19 mouse cellular contexts compared by ENCODE assay signal in the genomic region with DNA sequence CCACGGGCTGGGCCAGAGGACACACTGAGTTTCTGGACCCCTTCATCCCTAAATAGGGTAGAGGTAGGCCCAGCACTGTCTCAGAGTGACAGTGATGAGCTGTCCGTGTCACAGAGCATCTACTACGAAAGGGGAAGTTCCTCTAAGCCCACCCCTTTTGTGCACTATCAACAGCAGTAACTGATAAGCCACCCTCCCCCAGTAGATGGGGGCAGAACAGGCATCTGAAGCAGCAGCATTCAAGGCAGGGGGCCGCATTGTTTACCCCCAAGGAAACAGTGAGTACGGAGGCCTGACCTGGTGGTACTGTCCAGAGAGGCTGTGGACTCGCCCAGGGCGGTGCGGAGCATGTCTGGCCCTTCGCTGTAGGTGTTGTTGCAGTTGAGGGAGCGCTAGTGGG. TPM values are rescaled to one million over a fixed set of nuclear protein-coding genes. Genes with fewer than 3 reads are reported as not detected.
"Had no signal": no experiment of that assay in that cellular context is flagged by ENCODE, and none has a peak within 500 bp of the region (broad histone marks: within the 10 kb centered on the region; RNA-seq: fewer than 3 reads in every experiment).

No protein-coding gene starts in this region.

- ATAC-seq: liver, postnatal 0 days had no signal

- H3K9ac ChIP-seq: limb, embryonic 12.5 days; liver, embryonic 13.5 days; liver, postnatal 0 days; neural tube, embryonic 12.5 days; stomach, embryonic 15.5 days had no signal

- H3K27ac ChIP-seq: kidney, postnatal 0 days; limb, embryonic 12.5 days; liver, embryonic 13.5 days; midbrain, embryonic 10.5 days; neural tube, embryonic 12.5 days; stomach, embryonic 15.5 days had no signal

- H3K27me3 ChIP-seq: limb, embryonic 12.5 days; liver, embryonic 13.5 days; neural tube, embryonic 12.5 days; stomach, embryonic 15.5 days had no signal

- DNase-seq: kidney, adult 2 months; kidney, postnatal 36 days; layer of hippocampus, adult 9-11 months; layer of hippocampus, postnatal 36 days; liver; liver, embryonic 13.5 days; liver, postnatal 0 days; midbrain, embryonic 14.5 days; retina, postnatal 1 day; right cerebral cortex, postnatal 4 days; spleen, adult 18-20 months; thymus, adult 2 months; thymus, postnatal 36 days had no signal

- H3K9me3 ChIP-seq: limb, embryonic 12.5 days; liver, embryonic 13.5 days; midbrain, embryonic 10.5 days; neural tube, embryonic 12.5 days; stomach, embryonic 15.5 days had no signal

- H3K4me2 ChIP-seq: limb, embryonic 12.5 days; liver, embryonic 13.5 days; neural tube, embryonic 12.5 days; stomach, embryonic 15.5 days had no signal

- H3K4me1 ChIP-seq: limb, embryonic 12.5 days; liver, embryonic 13.5 days; midbrain, embryonic 10.5 days; neural tube, embryonic 12.5 days; stomach, embryonic 15.5 days had no signal

- H3K4me3 ChIP-seq: limb, embryonic 12.5 days; liver, embryonic 13.5 days; midbrain, embryonic 10.5 days; neural tube, embryonic 12.5 days; stomach, embryonic 15.5 days had no signal

RNA-seq across cellular contexts. Expression of gene Gtse1, which starts 43.0 kb away (rescaled TPM):
- total RNA-seq: monocyte, adult 5-6 weeks had no signal
